Mouse (Mus musculus) erythroblast, adult 5-6 weeks (primary cell): ENCODE measurements at regions not wholly inside any gene's neighbourhood (a gene's known extent, or its start where the extent isn't known, plus 50 kb on each side); places are given as distances from the start of the nearest gene placed in this dataset.

ENCODE experiments used
- ATAC-seq: replicated peaks from 2 replicates; pipeline ENCODE4 v1.8.0; 2016; ENCODE audit warnings: moderate number of reproducible peaks, mild to moderate bottlenecking, moderate TSS enrichment, inconsistent platforms; ENCODE audit not compliant: poor library complexity, low FRiP score, severe bottlenecking

GRCm38 (mm10) chr4:89420868-89421267 lies 110.0 kb upstream of the Cdkn2b start:
- ATAC-seq: no peak

DNA sequence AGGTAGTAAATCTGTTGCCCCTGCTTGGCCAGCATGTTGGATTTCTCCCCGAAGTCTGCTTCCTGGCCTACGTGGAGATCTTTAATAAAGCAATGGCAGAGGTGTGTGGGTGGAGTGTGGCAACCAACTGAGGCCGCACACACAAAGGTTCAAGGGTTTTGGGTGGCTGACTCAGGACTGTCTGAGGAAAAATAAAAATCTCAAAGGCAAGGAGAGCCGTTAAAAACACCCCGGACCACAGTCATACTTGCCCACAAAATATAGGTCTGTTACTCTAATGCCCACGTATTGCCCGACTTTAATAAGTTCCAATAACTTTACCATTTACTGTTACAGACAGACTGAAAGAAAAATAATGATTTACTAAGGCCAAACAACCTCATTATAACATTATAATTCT lies 108.7 kb upstream of the Cdkn2b start:
- no peak for ATAC-seq

- no peak for ATAC-seq
Observed at GRCm38 (mm10) chr4:89405624-89406167, 94.9 kb upstream of the Cdkn2b start.

GRCm38 (mm10) chr4:89403151-89403550 lies 92.3 kb upstream of the Cdkn2b start:
- no peak for ATAC-seq

DNA sequence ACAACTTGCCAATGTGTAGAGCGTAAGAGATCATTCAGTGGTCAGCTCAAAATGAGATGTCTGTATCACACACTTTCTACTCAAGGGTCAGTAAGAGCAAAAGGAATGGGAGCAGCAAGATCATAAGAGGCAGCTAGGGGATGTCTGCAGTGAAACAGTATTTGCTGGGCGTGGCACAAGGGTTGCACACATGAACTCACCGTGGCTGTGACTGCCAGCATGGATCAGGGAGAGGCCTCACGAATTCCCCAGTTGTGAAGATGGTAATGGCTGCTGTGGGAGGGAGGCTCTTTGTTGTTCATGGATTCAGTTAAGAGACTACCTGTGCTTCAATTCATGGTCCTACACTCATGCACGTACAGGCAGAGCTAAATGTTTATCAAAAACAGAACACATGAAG lies 91.5 kb upstream of the Cdkn2b start:
- no peak for ATAC-seq

GRCm38 (mm10) chr4:89401696-89402095 lies 90.9 kb upstream of the Cdkn2b start:
- no peak for ATAC-seq

- no peak for ATAC-seq
Observed at GRCm38 (mm10) chr4:89400342-89400741, 89.5 kb upstream of the Cdkn2b start.

GRCm38 (mm10) chr4:89399277-89399676 lies 88.4 kb upstream of the Cdkn2b start:
- no peak for ATAC-seq

GRCm38 (mm10) chr4:89396020-89396419 lies 85.2 kb upstream of the Cdkn2b start:
- no peak for ATAC-seq

DNA sequence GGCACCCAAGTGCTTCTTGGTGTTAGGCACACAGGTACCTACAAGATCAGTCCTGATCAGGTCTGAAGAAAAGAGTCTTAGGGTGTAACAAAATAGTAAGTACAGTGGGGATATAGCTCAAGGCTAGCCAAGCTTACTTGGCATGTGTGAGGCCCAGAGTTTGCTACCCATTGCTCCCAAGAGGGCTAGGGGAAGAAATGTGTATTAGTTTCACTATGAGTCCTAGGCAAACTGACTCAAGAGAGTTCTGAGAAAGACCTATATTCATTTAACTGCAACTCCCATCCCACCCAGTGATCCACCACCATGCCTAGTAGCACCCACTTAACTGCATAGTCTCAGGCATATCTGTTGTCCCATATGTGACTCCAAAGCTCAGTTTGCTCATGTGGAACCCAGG lies 84.5 kb upstream of the Cdkn2b start:
- ATAC-seq: no peak

GRCm38 (mm10) chr4:89393251-89393711 lies 82.4 kb upstream of the Cdkn2b start:
- ATAC-seq: no peak

DNA sequence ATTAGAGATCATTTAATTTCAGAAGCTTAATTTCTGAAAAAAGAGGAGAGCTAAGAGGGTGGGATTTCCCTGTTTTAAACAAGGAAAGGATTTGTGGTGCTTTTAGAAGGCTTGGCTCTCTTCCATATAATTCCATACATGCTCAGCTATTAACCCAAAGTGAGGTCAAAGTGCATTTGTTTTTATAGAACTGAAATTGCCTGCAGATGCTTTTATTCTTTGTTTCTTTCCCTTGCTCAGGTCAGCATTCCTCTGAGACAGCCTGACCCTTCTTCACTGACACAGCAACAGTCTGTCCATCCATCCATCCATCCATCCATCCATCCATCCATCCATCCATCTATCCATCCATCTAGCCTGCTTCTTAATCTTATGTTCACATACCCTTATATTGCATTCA lies 82.0 kb upstream of the Cdkn2b start:
- no peak for ATAC-seq

- no peak for ATAC-seq
Observed at GRCm38 (mm10) chr4:89391463-89392308, 80.8 kb upstream of the Cdkn2b start.

GRCm38 (mm10) chr4:89383548-89383947 lies 72.7 kb upstream of the Cdkn2b start:
- ATAC-seq: no peak

- ATAC-seq: no peak
Observed at GRCm38 (mm10) chr4:89382434-89382976, 71.7 kb upstream of the Cdkn2b start.

DNA sequence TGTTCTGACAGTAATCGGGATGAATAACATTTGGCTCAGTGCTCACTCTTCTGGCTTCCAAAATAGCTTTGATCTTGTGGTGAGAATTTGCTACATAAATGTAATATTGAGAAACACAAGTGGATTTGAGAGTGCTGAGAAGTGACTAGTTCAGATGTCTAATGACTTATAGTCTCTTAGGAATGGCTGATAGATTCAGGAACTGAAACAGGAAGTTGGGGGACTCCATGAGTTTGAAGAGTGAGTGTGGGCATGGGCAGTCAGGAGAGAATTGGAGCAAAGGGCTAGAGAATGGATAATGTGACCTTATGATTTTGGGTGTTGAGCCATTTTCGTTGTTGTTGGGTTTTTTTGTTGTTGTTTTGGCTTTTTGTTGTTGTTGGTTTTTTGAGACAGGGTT lies 70.9 kb upstream of the Cdkn2b start:
- no peak for ATAC-seq

DNA sequence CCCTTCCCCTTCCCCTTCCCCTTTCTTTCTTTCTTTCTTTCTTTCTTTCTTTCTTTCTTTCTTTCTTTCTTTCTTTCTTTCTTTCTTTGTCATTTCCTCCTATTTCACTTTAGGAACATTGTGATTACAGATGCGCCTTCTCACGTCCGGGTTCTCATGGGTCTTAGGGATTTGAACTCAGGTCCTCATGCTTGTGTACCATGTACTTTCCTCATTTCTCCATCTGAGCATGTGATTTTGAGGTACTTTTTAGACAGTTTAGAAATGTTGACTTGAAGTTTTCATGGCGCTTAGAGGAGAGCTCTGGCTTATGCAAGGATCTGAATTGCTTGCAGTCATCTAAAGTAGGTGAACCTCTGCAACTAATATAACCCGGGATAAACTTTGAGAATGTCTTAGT lies 70.2 kb upstream of the Cdkn2b start:
- ATAC-seq: no peak

DNA sequence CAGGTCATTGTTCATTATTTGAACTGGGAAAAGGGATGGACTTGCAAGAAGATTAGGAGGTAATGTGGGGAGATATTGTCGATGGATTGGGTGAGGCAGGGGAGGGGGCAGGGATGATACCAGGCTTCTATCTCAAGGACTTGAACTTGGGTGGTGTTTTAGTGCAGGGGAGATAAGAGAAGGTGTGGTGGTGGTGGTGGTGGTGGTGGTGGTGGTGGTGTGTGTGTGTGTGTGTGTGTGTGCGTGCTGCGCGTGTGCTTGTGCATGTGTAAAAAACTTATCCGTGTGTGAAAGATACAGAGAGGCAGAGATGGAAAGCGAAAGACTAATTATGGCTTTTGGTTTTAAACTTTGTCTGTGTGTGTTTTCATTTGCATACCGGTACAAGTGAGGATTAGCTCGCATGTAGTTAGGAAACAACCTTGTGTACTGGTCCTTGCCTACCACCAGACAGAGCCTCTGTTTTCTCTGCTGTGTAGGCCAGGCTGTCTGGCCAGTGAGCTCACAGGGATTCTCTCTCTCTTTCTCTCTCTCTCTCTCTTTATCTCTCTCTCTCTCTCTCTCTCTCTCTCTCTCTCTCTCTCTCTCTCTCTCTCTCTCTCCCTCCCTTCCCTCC lies 69.6 kb upstream of the Cdkn2b start:
- ATAC-seq: no peak

DNA sequence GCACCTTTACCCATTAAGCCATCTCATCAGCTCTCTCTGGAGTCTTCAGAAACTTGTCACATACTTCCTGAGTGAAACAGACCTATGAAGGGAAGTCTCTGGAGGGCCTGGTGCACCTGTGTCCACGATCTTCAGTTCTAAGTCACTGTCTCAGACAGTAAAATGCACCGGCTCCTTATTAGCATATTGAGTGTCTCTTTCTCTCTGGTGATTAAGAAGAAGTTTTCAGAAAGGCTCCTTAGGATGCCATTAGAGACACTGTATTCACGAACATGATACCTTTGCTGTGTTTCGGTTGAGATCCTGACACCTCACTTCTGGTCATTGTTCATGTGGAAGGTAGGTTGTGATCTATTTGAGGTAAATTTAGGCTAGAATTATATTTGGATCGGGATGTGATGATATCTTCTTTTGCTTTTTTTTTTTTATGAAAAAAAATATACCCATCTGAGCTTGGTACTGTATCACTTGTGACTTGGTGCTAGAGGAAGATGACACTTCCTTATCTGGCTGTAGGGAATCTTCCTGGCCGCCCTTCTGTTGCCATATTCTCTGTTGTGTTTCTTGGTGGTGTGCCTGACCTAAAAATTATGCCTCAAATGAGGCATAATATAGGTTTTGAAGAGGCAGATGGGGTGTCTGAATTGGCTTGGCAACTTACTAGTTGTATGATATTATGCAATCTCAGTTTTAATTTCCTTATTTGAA lies 68.9 kb upstream of the Cdkn2b start:
- ATAC-seq: no peak

- no peak for ATAC-seq
Observed at GRCm38 (mm10) chr4:89372631-89373030, 61.8 kb upstream of the Cdkn2b start.
